Mouse (Mus musculus) midbrain, embryonic 12.5 days (tissue): Measurements from ENCODE around the gene 4930402H24Rik. TPM values are rescaled to one million over a fixed set of nuclear protein-coding genes. Genes with fewer than 3 reads are reported as not detected.

ENCODE experiments used
- ATAC-seq: fragments of 200-750 bp; cut with Nextera tagmentation; 2 replicates; pipeline ENCODE4 v1.8.0; 2017; ENCODE audit warnings: low read depth, moderate TSS enrichment, moderate library complexity; ENCODE audit not compliant: low FRiP score
- H3K27ac ChIP-seq: fragments of 300-500 bp; sonication (generic); replicated peaks from 2 replicates; pipeline ENCODE4 v1.5.1; 2016; ENCODE audit warnings: mild to moderate bottlenecking
- H3K27me3 ChIP-seq: fragments of 300-500 bp; sonication (generic); 2 replicates; pipeline ENCODE4 v1.6.1; 2016; ENCODE audit warnings: mild to moderate bottlenecking
- H3K36me3 ChIP-seq: fragments of 300-500 bp; sonication (generic); 2 replicates; pipeline ENCODE4 v1.6.1; 2016
- H3K4me1 ChIP-seq: fragments of 300-500 bp; sonication (generic); 2 replicates; pipeline ENCODE4 v1.6.1; 2016
- H3K4me2 ChIP-seq: fragments of 300-500 bp; sonication (generic); replicated peaks from 2 replicates; pipeline ENCODE4 v1.6.1; 2016; ENCODE audit warnings: mild to moderate bottlenecking, moderate library complexity
- H3K4me3 ChIP-seq: fragments of 300-500 bp; sonication (generic); 2 replicates; pipeline ENCODE4 v1.5.1; 2016; ENCODE audit warnings: mild to moderate bottlenecking
- H3K9ac ChIP-seq: fragments of 300-500 bp; sonication (generic); replicated peaks from 2 replicates; pipeline ENCODE4 v1.6.1; 2016; ENCODE audit warnings: mild to moderate bottlenecking, moderate library complexity
- H3K9me3 ChIP-seq: fragments of 300-500 bp; sonication (generic); 2 replicates; pipeline ENCODE4 v1.6.1; 2016; ENCODE audit warnings: mild to moderate bottlenecking
- WGBS: fragments of 180-500 bp; shearing (Covaris S2); methylation state at CpG from one replicate; pipeline ENCODE4 v1.1.7; 2016; 5-methylcytosine and 5-hydroxymethylcytosine counted together
- polyA plus RNA-seq: library from polyadenylated mRNA; unstranded; fragments of >200 nt; fragmentation: Nextera tagmentation; extraction: Ambion mirVana; gene quantifications from 2 replicates; pipeline ENCODE4 v1.2.1, GENCODE M21; 2016

4930402H24Rik gene
- polyA plus RNA-seq, 1 experiment from 2014 or later, result 86.9 TPM

GRCm38 (mm10) chr2:130849688-130850087 lies 56.5 kb downstream of the 4930402H24Rik start:
- H3K9me3 ChIP-seq, result no peaks in the 10 kb centered on the region
- no peaks in the 10 kb centered on the region for H3K27me3 ChIP-seq
- H3K36me3 ChIP-seq, result no peaks in the 10 kb centered on the region
- H3K9ac ChIP-seq, result no peak overlapping the region
- no peak for ATAC-seq
- no peak overlapping the region for H3K27ac ChIP-seq
- H3K4me2 ChIP-seq, result no peak overlapping the region
- WGBS, result 79% methylated on average over 4 of the region's 4 CpGs
- no peaks in the 10 kb centered on the region for H3K4me1 ChIP-seq
- H3K4me3 ChIP-seq, result no peak overlapping the region

- 85% methylated on average over 4 of the region's 4 CpGs for WGBS
- Histone ChIP-seq H3K36me3 (no peaks in the 10 kb centered on the region), H3K4me1 (no peaks in the 10 kb centered on the region), H3K9ac (no peak overlapping the region), H3K4me2 (no peak overlapping the region), H3K27ac (no peak overlapping the region), H3K9me3 (no peaks in the 10 kb centered on the region), H3K4me3 (no peak overlapping the region), H3K27me3 (no peaks in the 10 kb centered on the region)
- no peak for ATAC-seq
These were observed 57.9 kb downstream of the 4930402H24Rik start for GRCm38 (mm10) chr2:130848313-130848712.

GRCm38 (mm10) chr2:130843623-130844022 lies 62.6 kb downstream of the 4930402H24Rik start:
- H3K4me3 ChIP-seq, result no peak overlapping the region
- peaks cover 5% of the 10 kb centered on the region for H3K4me1 ChIP-seq
- no peaks in the 10 kb centered on the region for H3K9me3 ChIP-seq
- WGBS, result 83% methylated on average over 2 of the region's 2 CpGs
- H3K36me3 ChIP-seq, result no peaks in the 10 kb centered on the region
- no peak overlapping the region for H3K4me2 ChIP-seq
- H3K27me3 ChIP-seq, result no peaks in the 10 kb centered on the region
- no peak overlapping the region for H3K27ac ChIP-seq
- no peak overlapping the region for H3K9ac ChIP-seq
- no peak for ATAC-seq

GRCm38 (mm10) chr2:130840846-130841245 lies 65.4 kb downstream of the 4930402H24Rik start:
- peak; percentile 72 for ATAC-seq

GRCm38 (mm10) chr2:130839874-130840661 lies 66.1 kb downstream of the 4930402H24Rik start:
- under 1% methylated on average over 66 of the region's 77 CpGs for WGBS

More at GRCm38 (mm10) chr2:130840846-130841245, 65.4 kb downstream of the 4930402H24Rik start:
- H3K4me2 ChIP-seq, result peak overlapping the region; percentile 68
- H3K36me3 ChIP-seq, result peaks cover 13% of the 10 kb centered on the region; the same call in 1 of the 2 replicates
- peak overlapping the region; percentile 68 for H3K4me3 ChIP-seq
- H3K9ac ChIP-seq, result no peak overlapping the region
- H3K27me3 ChIP-seq, result no peaks in the 10 kb centered on the region
- peak overlapping the region; percentile 95 for H3K27ac ChIP-seq
- H3K4me1 ChIP-seq, result peaks cover 20% of the 10 kb centered on the region
- 5% methylated on average over 4 of the region's 4 CpGs for WGBS
- no peaks in the 10 kb centered on the region for H3K9me3 ChIP-seq

GRCm38 (mm10) chr2:130839528-130839873 lies 66.7 kb downstream of the 4930402H24Rik start:
- H3K9me3 ChIP-seq, result no peaks in the 10 kb centered on the region
- peaks cover 20% of the 10 kb centered on the region for H3K4me1 ChIP-seq
- no peaks in the 10 kb centered on the region for H3K27me3 ChIP-seq
- H3K9ac ChIP-seq, result peak overlapping the region; percentile 87
- under 1% methylated on average over 19 of the region's 19 CpGs for WGBS
- H3K4me3 ChIP-seq, result peak overlapping the region; percentile 68
- H3K36me3 ChIP-seq, result peaks cover 14% of the 10 kb centered on the region; the same call in 1 of the 2 replicates
- no peak; the same call in 1 of the 2 replicates for ATAC-seq
- peak overlapping the region; percentile 68 for H3K4me2 ChIP-seq
- peak overlapping the region; percentile 95 for H3K27ac ChIP-seq

More at GRCm38 (mm10) chr2:130839874-130840661, 66.1 kb downstream of the 4930402H24Rik start:
- peak; percentile 88 for ATAC-seq
- Histone ChIP-seq H3K9me3 (no peaks in the 10 kb centered on the region), H3K36me3 (peaks cover 14% of the 10 kb centered on the region; the same call in 1 of the 2 replicates), H3K4me1 (peaks cover 20% of the 10 kb centered on the region), H3K9ac (peak overlapping the region; percentile 87), H3K4me2 (peak overlapping the region; percentile 68), H3K27me3 (no peaks in the 10 kb centered on the region), H3K4me3 (peak overlapping the region; percentile 68), H3K27ac (peak overlapping the region; percentile 95)

GRCm38 (mm10) chr2:130839084-130839483 lies 67.1 kb downstream of the 4930402H24Rik start:
- H3K9me3 ChIP-seq, result no peaks in the 10 kb centered on the region
- ATAC-seq, result no peak

GRCm38 (mm10) chr2:130838131-130838530 lies 68.1 kb downstream of the 4930402H24Rik start:
- no peaks in the 10 kb centered on the region for H3K27me3 ChIP-seq
- no peak overlapping the region for H3K27ac ChIP-seq
- peaks cover 14% of the 10 kb centered on the region; the same call in 1 of the 2 replicates for H3K36me3 ChIP-seq
- H3K4me1 ChIP-seq, result peaks cover 20% of the 10 kb centered on the region
- peak overlapping the region; percentile 68 for H3K4me3 ChIP-seq
- peak overlapping the region; percentile 87; the same call in 1 of the 2 replicates for H3K9ac ChIP-seq
- 93% methylated on average over 1 of the region's 1 CpGs for WGBS
- ATAC-seq, result no peak
- H3K4me2 ChIP-seq, result peak overlapping the region; percentile 68
- no peaks in the 10 kb centered on the region for H3K9me3 ChIP-seq

More at GRCm38 (mm10) chr2:130839084-130839483, 67.1 kb downstream of the 4930402H24Rik start:
- Histone ChIP-seq H3K36me3 (peaks cover 14% of the 10 kb centered on the region; the same call in 1 of the 2 replicates), H3K27me3 (no peaks in the 10 kb centered on the region), H3K4me3 (peak overlapping the region; percentile 68), H3K4me1 (peaks cover 20% of the 10 kb centered on the region), H3K27ac (peak overlapping the region; percentile 95), H3K9ac (peak overlapping the region; percentile 87), H3K4me2 (peak overlapping the region; percentile 68)
- WGBS, result 1% methylated on average over 10 of the region's 10 CpGs

- H3K36me3 ChIP-seq, result peaks cover 24% of the 10 kb centered on the region
- 72% methylated on average over 3 of the region's 3 CpGs for WGBS
- peaks cover 15% of the 10 kb centered on the region for H3K4me1 ChIP-seq
- no peak overlapping the region for H3K4me3 ChIP-seq
- no peak overlapping the region for H3K27ac ChIP-seq
- no peaks in the 10 kb centered on the region for H3K27me3 ChIP-seq
- no peaks in the 10 kb centered on the region for H3K9me3 ChIP-seq
- ATAC-seq, result no peak
- H3K9ac ChIP-seq, result no peak overlapping the region
- no peak overlapping the region for H3K4me2 ChIP-seq
These were observed 72.5 kb downstream of the 4930402H24Rik start for GRCm38 (mm10) chr2:130833699-130834098.

- Histone ChIP-seq H3K36me3 (peaks cover 24% of the 10 kb centered on the region), H3K4me1 (peaks cover 4% of the 10 kb centered on the region; the same call in 1 of the 2 replicates), H3K4me3 (no peak overlapping the region), H3K4me2 (no peak overlapping the region), H3K27ac (no peak overlapping the region), H3K27me3 (no peaks in the 10 kb centered on the region), H3K9me3 (no peaks in the 10 kb centered on the region), H3K9ac (no peak overlapping the region)
- no peak for ATAC-seq
- WGBS, result 74% methylated on average over 1 of the region's 1 CpGs
These were observed 73.6 kb downstream of the 4930402H24Rik start for GRCm38 (mm10) chr2:130832582-130832981.

GRCm38 (mm10) chr2:130832012-130832411 lies 74.2 kb downstream of the 4930402H24Rik start:
- Histone ChIP-seq H3K36me3 (peaks cover 18% of the 10 kb centered on the region), H3K9me3 (no peaks in the 10 kb centered on the region), H3K4me3 (no peak overlapping the region), H3K27ac (no peak overlapping the region), H3K27me3 (no peaks in the 10 kb centered on the region), H3K9ac (no peak overlapping the region), H3K4me2 (no peak overlapping the region), H3K4me1 (0 out of 2 replicates have a peak, but pooled peaks cover 1% of the 10 kb centered on the region)
- ATAC-seq, result no peak
- 87% methylated on average over 2 of the region's 2 CpGs for WGBS

- 95% methylated on average over 3 of the region's 3 CpGs for WGBS
- no peak overlapping the region for H3K27ac ChIP-seq
- H3K27me3 ChIP-seq, result no peaks in the 10 kb centered on the region
- no peak overlapping the region for H3K4me2 ChIP-seq
- no peak for ATAC-seq
- no peak overlapping the region for H3K4me3 ChIP-seq
- peaks cover 10% of the 10 kb centered on the region for H3K36me3 ChIP-seq
- no peaks in the 10 kb centered on the region for H3K9me3 ChIP-seq
- H3K4me1 ChIP-seq, result peaks cover 3% of the 10 kb centered on the region; the same call in 1 of the 2 replicates
- no peak overlapping the region for H3K9ac ChIP-seq
These were observed 76.0 kb downstream of the 4930402H24Rik start for GRCm38 (mm10) chr2:130830236-130830635.
